Mouse (Mus musculus): Measurements from ENCODE around the gene Grin1. TPM values are rescaled to one million over a fixed set of nuclear protein-coding genes. Genes with fewer than 3 reads are reported as not detected.

Grin1 gene
- total and polyA plus RNA-seq, 2 experiments from 2014 or later, result 71.5 to 146 TPM

- Histone ChIP-seq H3K27me3 (ENCODE audit: insufficient read depth, low read length) (peaks cover 18% of the 10 kb centered on the region; the same call in 1 of the 2 replicates), H3K4me2 (ENCODE audit: low read depth, low read length, poor library complexity, severe bottlenecking) (no peak overlapping the region), H3K9me3 (ENCODE audit: low read length) (no peaks in the 10 kb centered on the region), H3K4me1 (ENCODE audit: insufficient read depth, low read length) (peaks cover 10% of the 10 kb centered on the region; the same call in 1 of the 2 replicates), H3K4me3 (ENCODE audit: low read depth, low read length) (no peak overlapping the region), H3K9ac (replicated peaks; ENCODE audit: low read length, poor library complexity, severe bottlenecking) (no peak overlapping the region), H3K27ac (ENCODE audit: low read depth, low read length) (no peak overlapping the region), H3K36me3 (ENCODE audit: insufficient read depth, low read length) (peaks cover 35% of the 10 kb centered on the region)
- DNase-seq (ENCODE audit: low spot score) (no peak), ATAC-seq (ENCODE audit: low FRiP score) (no peak)
- WGBS, result 83% methylated on average over 1 of the region's 1 CpGs
- no peak for TF ChIP-seq CTCF (IDR thresholded peaks at IDR 0.05)
These were observed 32.7 kb downstream of the Grin1 start for GRCm38 (mm10) chr2:25286314-25286713.

- Histone ChIP-seq H3K4me2 (ENCODE audit: low read depth, low read length, poor library complexity, severe bottlenecking) (no peak overlapping the region), H3K27ac (ENCODE audit: low read depth, low read length) (no peak overlapping the region), H3K36me3 (ENCODE audit: insufficient read depth, low read length) (peaks cover 40% of the 10 kb centered on the region), H3K9ac (replicated peaks; ENCODE audit: low read length, poor library complexity, severe bottlenecking) (no peak overlapping the region), H3K4me1 (ENCODE audit: insufficient read depth, low read length) (0 out of 2 replicates have a peak, but pooled peaks cover 5% of the 10 kb centered on the region), H3K27me3 (ENCODE audit: insufficient read depth, low read length) (peaks cover 10% of the 10 kb centered on the region; the same call in 1 of the 2 replicates), H3K4me3 (ENCODE audit: low read depth, low read length) (no peak overlapping the region), H3K9me3 (ENCODE audit: low read length) (no peaks in the 10 kb centered on the region)
- ATAC-seq (ENCODE audit: low FRiP score) (no peak), DNase-seq (ENCODE audit: low spot score) (no peak)
- 89% methylated on average over 2 of the region's 2 CpGs for WGBS
- TF ChIP-seq CTCF (IDR thresholded peaks at IDR 0.05), result no peak
These were observed 33.4 kb downstream of the Grin1 start for GRCm38 (mm10) chr2:25285551-25285950.

GRCm38 (mm10) chr2:25278928-25279882, 39.8 kb downstream of the Grin1 start:
- whole genome bisulfite sequencing, result 61% methylated on average over 13 of the region's 13 CpGs
- no peak for ATAC-seq (ENCODE audit: low FRiP score)
- TF ChIP-seq CTCF (IDR thresholded peaks at IDR 0.05), result peak; percentile 90

GRCm38 (mm10) chr2:25273010-25273409, 46.0 kb downstream of the Grin1 start:
- DNase-seq (ENCODE audit: low spot score) (no peak), ATAC-seq (ENCODE audit: low FRiP score) (no peak)
- WGBS, result 40% methylated on average over 16 of the region's 16 CpGs
- no peaks in the 10 kb centered on the region for H3K27me3 ChIP-seq (ENCODE audit: insufficient read depth, low read length)
- peaks cover 62% of the 10 kb centered on the region for H3K36me3 ChIP-seq (ENCODE audit: insufficient read depth, low read length)
- H3K9me3 ChIP-seq (ENCODE audit: low read length), result no peaks in the 10 kb centered on the region
- TF ChIP-seq CTCF (IDR thresholded peaks at IDR 0.05), result no peak
- H3K9ac ChIP-seq (replicated peaks; ENCODE audit: low read length, poor library complexity, severe bottlenecking), result peak overlapping the region; percentile 91
- H3K4me2 ChIP-seq (ENCODE audit: low read depth, low read length, poor library complexity, severe bottlenecking), result peak overlapping the region; percentile 94
- H3K4me3 ChIP-seq (ENCODE audit: low read depth, low read length), result peak overlapping the region; percentile 78
- H3K4me1 ChIP-seq (ENCODE audit: insufficient read depth, low read length), result peaks cover 17% of the 10 kb centered on the region
- H3K27ac ChIP-seq (ENCODE audit: low read depth, low read length), result peak overlapping the region; percentile 75

More at GRCm38 (mm10) chr2:25278928-25279882, 39.8 kb downstream of the Grin1 start:
- Histone ChIP-seq H3K4me3 (ENCODE audit: low read depth, low read length) (no peak overlapping the region), H3K27me3 (ENCODE audit: insufficient read depth, low read length) (no peaks in the 10 kb centered on the region), H3K9me3 (ENCODE audit: low read length) (no peaks in the 10 kb centered on the region), H3K27ac (ENCODE audit: low read depth, low read length) (no peak overlapping the region), H3K4me2 (ENCODE audit: low read depth, low read length, poor library complexity, severe bottlenecking) (no peak overlapping the region), H3K9ac (replicated peaks; ENCODE audit: low read length, poor library complexity, severe bottlenecking) (no peak overlapping the region), H3K4me1 (ENCODE audit: insufficient read depth, low read length) (no peaks in the 10 kb centered on the region), H3K36me3 (ENCODE audit: insufficient read depth, low read length) (peaks cover 70% of the 10 kb centered on the region)
- peak; percentile 91 for DNase-seq (ENCODE audit: low spot score)

- TF ChIP-seq CTCF (IDR thresholded peaks at IDR 0.05), result no peak
- no peak for DNase-seq (ENCODE audit: low spot score)
- WGBS, result 0% methylated on average over 28 of the region's 29 CpGs
- peak overlapping the region; percentile 75 for H3K27ac ChIP-seq (ENCODE audit: low read depth, low read length)
- peak overlapping the region; percentile 78 for H3K4me3 ChIP-seq (ENCODE audit: low read depth, low read length)
- H3K9me3 ChIP-seq (ENCODE audit: low read length), result no peaks in the 10 kb centered on the region
- peak overlapping the region; percentile 94 for H3K4me2 ChIP-seq (ENCODE audit: low read depth, low read length, poor library complexity, severe bottlenecking)
- H3K9ac ChIP-seq (replicated peaks; ENCODE audit: low read length, poor library complexity, severe bottlenecking), result peak overlapping the region; percentile 91
- ATAC-seq (ENCODE audit: low FRiP score), result peak; percentile 61
- no peaks in the 10 kb centered on the region for H3K27me3 ChIP-seq (ENCODE audit: insufficient read depth, low read length)
- H3K4me1 ChIP-seq (ENCODE audit: insufficient read depth, low read length), result peaks cover 17% of the 10 kb centered on the region
- H3K36me3 ChIP-seq (ENCODE audit: insufficient read depth, low read length), result peaks cover 58% of the 10 kb centered on the region
These were observed 46.5 kb downstream of the Grin1 start for GRCm38 (mm10) chr2:25272515-25272914.
